Mouse (Mus musculus) megakaryocyte, embryonic 14.5 days (primary cell): ENCODE measurements around the gene Sucla2.

Source experiments
- FLI1 ChIP-seq: IDR thresholded peaks from 2 replicates; pipeline ENCODE4 v1.6.1; 2012; ENCODE audit warnings: low read length, inconsistent platforms, mixed read lengths
- GATA1 ChIP-seq: IDR thresholded peaks from 3 replicates; pipeline ENCODE4 v1.6.1; 2012; ENCODE audit warnings: mixed read lengths, low read length, inconsistent platforms, borderline replicate concordance

DNA sequence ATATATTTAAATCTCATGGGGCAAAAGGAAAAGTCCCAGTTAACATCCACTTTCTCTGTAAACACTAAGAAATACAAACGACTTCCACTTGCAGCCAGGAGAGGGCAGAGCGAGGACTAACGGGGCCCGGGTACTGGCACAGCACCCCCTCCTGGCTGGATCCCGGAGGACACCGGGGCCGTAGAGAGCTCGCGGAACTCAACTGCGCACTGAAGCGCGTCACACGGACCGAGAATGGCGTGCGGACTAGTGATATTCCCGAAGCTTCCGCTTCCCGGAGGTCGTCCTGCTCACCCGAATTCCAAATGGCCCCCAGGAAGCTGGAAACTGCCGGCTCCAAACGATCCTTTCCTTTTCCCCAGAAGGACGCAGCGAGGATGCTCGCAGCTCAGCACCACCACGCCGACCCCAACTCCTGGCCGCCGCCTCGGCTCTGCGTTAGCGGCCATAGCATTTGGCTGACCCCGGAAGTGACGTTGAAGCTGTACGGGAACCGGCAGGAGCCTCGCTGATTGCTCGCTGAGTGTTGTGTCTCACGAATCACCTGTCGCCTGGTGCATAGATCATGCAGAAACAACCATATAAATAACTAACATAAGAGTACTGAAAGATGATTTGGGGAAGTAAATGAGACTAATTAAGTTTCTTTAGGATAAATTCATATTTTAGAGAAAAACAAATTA is at the start of gene Sucla2:
- no peak for TF ChIP-seq GATA1
- TF ChIP-seq FLI1: no peak
